Mouse (Mus musculus) bone marrow macrophage, adult 2 months (primary cell): ENCODE measurements around the gene Plekhg6.

Experiments
- CTCF ChIP-seq: IDR thresholded peaks from 2 replicates; pipeline ENCODE4 v1.5.1; 2012; ENCODE audit warnings: low read depth, mild to moderate bottlenecking, low read length, moderate library complexity
- POLR2A ChIP-seq: IDR thresholded peaks from 2 replicates; pipeline ENCODE4 v1.6.1; 2012; ENCODE audit warnings: mild to moderate bottlenecking, low read depth, low read length, borderline replicate concordance

DNA sequence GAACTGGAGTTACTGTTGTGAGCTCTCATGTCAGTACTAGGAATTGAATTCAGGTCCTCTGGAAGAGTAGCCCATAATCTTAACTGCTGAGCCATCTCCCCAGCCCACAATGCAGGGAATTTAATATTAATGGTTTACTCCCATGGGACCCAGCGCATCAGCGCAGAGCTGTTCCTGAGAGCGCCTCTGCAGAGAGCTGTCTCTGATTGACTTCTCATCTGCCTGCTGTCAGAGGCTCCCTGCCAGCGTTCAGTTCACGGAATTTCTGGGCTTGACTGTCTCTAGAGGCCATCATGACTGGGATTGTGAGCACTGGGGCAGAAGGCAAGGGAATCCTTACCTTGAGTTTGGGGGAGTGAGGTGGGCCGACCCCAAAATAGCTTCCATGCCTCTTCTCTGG, 3.6 kb downstream of the Plekhg6 start:
- TF ChIP-seq CTCF (no peak), POLR2A (no peak)
